Mouse (Mus musculus) embryonic stem cell, embryonic (primary cell): ENCODE measurements around the gene Nhlh2.

Experiments
- CTCF ChIA-PET, 4 experiments: fragments of 300-600 bp in 2 of 4; fragments of 350-600 bp in 2 of 4; sonication (Branson Sonifier 250); formaldehyde crosslinking; loops; one replicate each; lab custom pipeline; 2022; ENCODE audit warnings: inconsistent platforms in 2 of 4; lab: Charles Lee
- POLR2A ChIA-PET, 4 experiments: fragments of 300-600 bp in 2 of 4; fragments of 350-600 bp in 2 of 4; sonication (Branson Sonifier 250); formaldehyde crosslinking; loops; one replicate each; lab custom pipeline; 2022; ENCODE audit warnings: antibody characterized with exemption in 4 of 4, inconsistent platforms in 1 of 4; lab: Charles Lee

Gene Nhlh2

GRCm38 (mm10) chr3:102009926-102010381, at the start of gene Nhlh2:
Gene Nhlh2 (plus strand): TSS chr3:102010076.
- POLR2A ChIA-PET: interaction anchor here in 2 of 4 experiments (0.5 to 0.7 kb wide), 2 partner anchors 8 to 160 kb away, joined by 3 read pairs; no protein-coding TSS in a partner anchor
- CTCF ChIA-PET: no interaction called here

- ChIA-PET POLR2A (no interaction called here), CTCF (interaction anchor here in 1 of 4 experiments (0.6 kb wide), 1 partner anchor 14 kb away, joined by 3 read pairs; no protein-coding TSS in a partner anchor)
Measured at GRCm38 (mm10) chr3:101961146-101961835, 48.6 kb upstream of the Nhlh2 start.

GRCm38 (mm10) chr3:101963501-101963900, 46.4 kb upstream of the Nhlh2 start:
- POLR2A ChIA-PET: interaction anchor here in 1 of 4 experiments (0.8 kb wide), 1 partner anchor 120 kb away, joined by 3 read pairs; no protein-coding TSS in a partner anchor
- CTCF ChIA-PET: no interaction called here

- ChIA-PET POLR2A (no interaction called here), CTCF (no interaction called here)
Measured at GRCm38 (mm10) chr3:101964352-101964751, 45.5 kb upstream of the Nhlh2 start.

- POLR2A ChIA-PET: no interaction called here
- CTCF ChIA-PET: interaction anchor here in 1 of 4 experiments (0.7 kb wide), 1 partner anchor 837 kb away, joined by 3 read pairs; no protein-coding TSS in a partner anchor
Measured at GRCm38 (mm10) chr3:101966825-101967558, 42.9 kb upstream of the Nhlh2 start.

GRCm38 (mm10) chr3:101975337-101975736, 34.5 kb upstream of the Nhlh2 start:
- CTCF ChIA-PET: interaction anchor here in 1 of 4 experiments (0.7 kb wide), 1 partner anchor 14 kb away, joined by 3 read pairs; no protein-coding TSS in a partner anchor
- POLR2A ChIA-PET: no interaction called here

GRCm38 (mm10) chr3:101978299-101978994, 31.4 kb upstream of the Nhlh2 start:
- CTCF ChIA-PET: no interaction called here

GRCm38 (mm10) chr3:101983917-101984316, 26.0 kb upstream of the Nhlh2 start:
- POLR2A ChIA-PET: interaction anchor here in 1 of 4 experiments (0.6 kb wide), 1 partner anchor 380 kb away, joined by 3 read pairs; no protein-coding TSS in a partner anchor
- CTCF ChIA-PET: no interaction called here

More at GRCm38 (mm10) chr3:101978299-101978994, 31.4 kb upstream of the Nhlh2 start:
- POLR2A ChIA-PET: no interaction called here

- ChIA-PET POLR2A (interaction anchor here in 1 of 4 experiments (1.3 kb wide), 1 partner anchor 35 kb away, joined by 3 read pairs; no protein-coding TSS in a partner anchor), CTCF (interaction anchor here in 1 of 4 experiments (0.7 kb wide), 1 partner anchor 30 kb away, joined by 4 read pairs; no protein-coding TSS in a partner anchor)
Measured at GRCm38 (mm10) chr3:101985634-101986033, 24.2 kb upstream of the Nhlh2 start.

GRCm38 (mm10) chr3:101990136-101990535, 19.7 kb upstream of the Nhlh2 start:
- CTCF ChIA-PET: no interaction called here
- POLR2A ChIA-PET: no interaction called here

- ChIA-PET CTCF (interaction anchor here in 2 of 4 experiments (0.7 kb wide), 3 partner anchors 23 to 258 kb away, joined by 3 to 5 read pairs (median 3); no protein-coding TSS in a partner anchor), POLR2A (interaction anchor here in 3 of 4 experiments (0.6 to 1.3 kb wide), 5 partner anchors 11 to 826 kb away, joined by 3 to 6 read pairs (median 4); no protein-coding TSS in a partner anchor)
Measured at GRCm38 (mm10) chr3:101990995-101991516, 18.8 kb upstream of the Nhlh2 start.

- CTCF ChIA-PET: no interaction called here
Measured at GRCm38 (mm10) chr3:101997851-101998250, 12.0 kb upstream of the Nhlh2 start.

GRCm38 (mm10) chr3:102010681-102011317, 923 bp downstream of the Nhlh2 start:
- POLR2A ChIA-PET: interaction anchor here in 2 of 4 experiments (0.5 to 1.2 kb wide), 3 partner anchors 9 to 160 kb away, joined by 3 to 4 read pairs (median 3); no protein-coding TSS in a partner anchor
- CTCF ChIA-PET: interaction anchor here in 1 of 4 experiments (0.9 kb wide), 1 partner anchor 10 kb away, joined by 3 read pairs; no protein-coding TSS in a partner anchor

More at GRCm38 (mm10) chr3:101997851-101998250, 12.0 kb upstream of the Nhlh2 start:
- POLR2A ChIA-PET: no interaction called here

GRCm38 (mm10) chr3:102011318-102012075, 1.6 kb downstream of the Nhlh2 start:
- POLR2A ChIA-PET: interaction anchor here in 2 of 4 experiments (0.5 to 1.2 kb wide), 3 partner anchors 12 to 294 kb away, joined by 3 to 4 read pairs (median 3); no protein-coding TSS in a partner anchor
- CTCF ChIA-PET: interaction anchor here in 1 of 4 experiments (0.6 to 0.9 kb wide), 2 partner anchors 9 to 70 kb away, joined by 3 read pairs; no protein-coding TSS in a partner anchor

- ChIA-PET POLR2A (interaction anchor here in 2 of 4 experiments (0.5 to 1.3 kb wide), 4 partner anchors 10 to 1019 kb away, joined by 3 to 4 read pairs (median 3); no protein-coding TSS in a partner anchor), CTCF (interaction anchor here in 2 of 4 experiments (0.6 kb wide), 2 partner anchors 30 to 69 kb away, joined by 3 to 4 read pairs; no protein-coding TSS in a partner anchor)
Measured at GRCm38 (mm10) chr3:102012076-102012610, 2.3 kb downstream of the Nhlh2 start.

GRCm38 (mm10) chr3:102012611-102013211, 2.8 kb downstream of the Nhlh2 start:
- ChIA-PET CTCF (interaction anchor here in 2 of 4 experiments (0.6 kb wide), 2 partner anchors 15 to 30 kb away, joined by 3 to 4 read pairs; no protein-coding TSS in a partner anchor), POLR2A (interaction anchor here in 1 of 4 experiments (0.6 to 1.3 kb wide), 3 partner anchors 9 to 1018 kb away, joined by 3 to 4 read pairs (median 3); no protein-coding TSS in a partner anchor)
